Mouse (Mus musculus) retina, postnatal 1 day (tissue): ENCODE measurements around the gene Gkn1.

Experiments used
- DNase-seq: peaks from one replicate; pipeline ENCODE4 v3.0.0-alpha.2; 2012

Gene Gkn1

GRCm38 (mm10) chr6:87350829-87351228 is at the start of gene Gkn1:
TSS of gene Gkn1 (minus strand) at chr6:87350942.
- no peak for DNase-seq

DNA sequence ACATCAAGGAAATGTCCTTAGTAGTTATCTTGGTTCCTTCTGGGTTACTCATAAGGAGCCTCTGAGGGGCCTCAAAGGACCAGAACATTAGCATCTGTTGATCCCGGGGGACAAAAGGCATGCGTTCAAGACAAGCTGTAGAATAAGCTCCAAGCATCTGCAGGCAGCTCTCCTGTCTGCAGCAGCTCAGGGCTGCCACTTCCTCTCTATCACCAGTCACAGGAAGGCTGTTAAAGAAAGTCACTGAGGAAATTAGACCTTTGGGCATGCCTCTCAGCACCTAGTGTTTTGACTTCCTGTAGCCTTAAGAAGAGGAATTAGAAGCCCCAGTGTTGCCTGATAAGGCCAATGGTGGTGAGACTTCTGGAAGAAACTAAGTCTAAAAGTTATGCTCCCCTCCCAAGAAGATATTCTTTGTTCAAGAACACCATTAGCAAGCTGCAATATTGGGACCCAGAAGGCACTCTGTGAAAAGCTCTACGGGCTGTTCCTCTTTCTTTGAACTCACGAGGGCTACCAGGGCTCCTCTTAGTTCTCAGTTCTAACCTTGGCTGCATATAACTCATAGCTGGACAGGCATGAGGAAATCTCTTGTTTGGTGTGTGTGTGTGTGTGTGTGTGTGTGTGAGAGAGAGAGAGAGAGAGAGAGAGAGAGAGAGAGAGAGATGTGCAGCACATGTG is 49.3 kb upstream of the Gkn1 start:
- DNase-seq: no peak

GRCm38 (mm10) chr6:87399137-87399536 is 48.4 kb upstream of the Gkn1 start:
- peak; percentile 71 for DNase-seq

DNA sequence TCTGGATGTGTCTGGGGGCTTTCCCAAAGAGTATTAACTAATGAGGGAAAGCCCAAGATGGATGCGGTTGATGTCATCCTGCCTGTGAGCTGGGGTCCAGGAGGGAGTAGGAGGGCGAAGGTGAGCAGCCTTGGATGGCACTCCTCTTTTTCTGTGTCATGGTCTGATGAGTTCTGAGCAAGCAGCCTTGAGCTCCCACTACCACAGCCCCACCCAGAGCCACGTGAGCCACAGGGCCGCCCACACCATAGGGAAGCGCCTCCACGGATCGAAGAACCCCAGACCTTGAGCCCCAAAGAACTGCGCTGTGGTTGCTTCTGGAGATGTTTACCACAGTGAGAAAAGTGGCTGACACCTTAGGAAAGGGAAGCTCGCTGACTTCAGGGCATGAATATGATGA is 44.0 kb upstream of the Gkn1 start:
- DNase-seq: no peak

GRCm38 (mm10) chr6:87393466-87394205 is 42.9 kb upstream of the Gkn1 start:
- no peak for DNase-seq

DNA sequence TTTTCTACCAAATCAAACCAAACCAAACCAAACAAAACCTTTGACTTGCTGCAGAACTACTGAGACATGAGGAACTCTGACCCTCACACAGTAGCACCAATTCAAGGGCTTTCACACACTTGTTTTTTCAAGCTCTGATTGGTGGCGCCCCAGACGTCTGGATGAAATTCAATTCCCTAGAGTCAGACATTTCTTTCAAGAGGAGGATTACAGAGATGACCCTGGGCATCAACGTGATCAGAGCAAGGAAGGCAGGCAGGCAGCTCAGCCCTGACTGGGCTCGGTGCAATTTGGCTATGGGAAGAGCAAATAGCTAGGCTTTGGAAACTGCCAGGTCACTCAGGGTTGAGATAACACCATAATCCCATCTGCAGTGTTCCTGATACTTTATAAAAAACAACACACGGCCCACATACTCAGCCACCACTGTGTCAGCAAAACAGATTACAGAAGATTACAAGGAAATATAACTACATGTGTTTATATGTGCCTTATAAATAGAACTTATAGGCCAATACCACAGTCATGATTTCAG is 38.8 kb upstream of the Gkn1 start:
- no peak for DNase-seq

GRCm38 (mm10) chr6:87388877-87389276 is 38.1 kb upstream of the Gkn1 start, which contains the start of gene Gkn3:
TSS of gene Gkn3 (minus strand) at chr6:87388935.
- no peak for DNase-seq

DNA sequence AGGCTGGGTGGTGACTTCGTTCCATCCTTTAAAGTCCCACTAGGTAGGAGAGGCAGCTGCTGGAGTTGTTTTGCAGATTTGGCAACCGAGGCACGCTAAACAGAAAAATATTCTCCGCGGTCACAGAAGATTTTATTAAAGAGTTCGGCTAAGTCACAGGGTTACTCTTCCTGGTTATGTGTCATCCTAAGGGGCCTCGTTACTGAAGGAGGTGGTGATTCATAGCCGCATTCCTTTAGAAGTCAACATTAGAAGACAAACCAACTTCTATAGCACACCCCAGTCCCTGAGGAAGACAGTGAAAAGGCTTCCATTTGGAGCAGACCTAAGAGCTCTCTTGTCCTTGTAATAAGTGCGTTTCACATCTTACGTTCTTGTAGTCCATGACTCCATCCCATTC is 35.9 kb upstream of the Gkn1 start:
- no peak for DNase-seq

GRCm38 (mm10) chr6:87386203-87386602 is 35.5 kb upstream of the Gkn1 start:
- peak; percentile 84 for DNase-seq

GRCm38 (mm10) chr6:87384761-87385160 is 34.0 kb upstream of the Gkn1 start:
- DNase-seq: no peak

DNA sequence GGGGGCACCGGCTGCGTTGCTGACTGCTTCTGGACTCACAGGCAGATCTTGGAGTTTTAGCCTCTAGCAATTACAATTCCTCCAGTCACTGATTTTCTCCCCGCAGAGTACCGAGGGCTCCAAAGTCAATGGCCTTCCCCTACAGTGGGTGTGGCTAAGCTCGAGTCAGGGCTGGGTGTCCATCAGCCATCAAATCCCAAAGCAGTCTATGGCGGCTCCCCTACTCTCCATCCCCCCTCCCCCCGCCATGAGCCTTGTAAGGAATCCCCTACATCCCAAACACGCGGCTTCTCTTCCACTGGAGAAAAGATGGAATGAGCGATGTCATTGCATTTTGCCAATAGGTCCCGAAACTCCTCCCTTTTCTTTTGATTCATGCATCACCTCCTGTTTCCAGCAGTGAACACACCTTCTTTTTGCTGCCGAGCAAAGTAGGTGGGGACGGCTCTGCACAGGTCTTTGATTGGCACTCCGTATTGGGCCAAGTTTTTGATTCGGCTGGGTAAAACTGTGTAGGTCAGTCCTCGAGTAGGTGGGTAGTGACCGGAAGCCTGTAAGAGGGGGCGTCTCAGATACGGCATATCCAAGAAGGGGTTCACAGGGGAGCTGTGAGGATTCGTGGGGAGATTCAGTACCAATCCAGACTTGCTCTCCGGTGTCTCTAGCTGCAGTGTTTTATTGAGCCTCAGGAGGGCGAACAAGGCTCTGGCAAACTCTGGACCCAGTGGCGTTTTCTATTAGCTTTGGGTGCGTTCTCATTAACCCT is 33.4 kb upstream of the Gkn1 start:
- DNase-seq: peak; percentile 50

DNA sequence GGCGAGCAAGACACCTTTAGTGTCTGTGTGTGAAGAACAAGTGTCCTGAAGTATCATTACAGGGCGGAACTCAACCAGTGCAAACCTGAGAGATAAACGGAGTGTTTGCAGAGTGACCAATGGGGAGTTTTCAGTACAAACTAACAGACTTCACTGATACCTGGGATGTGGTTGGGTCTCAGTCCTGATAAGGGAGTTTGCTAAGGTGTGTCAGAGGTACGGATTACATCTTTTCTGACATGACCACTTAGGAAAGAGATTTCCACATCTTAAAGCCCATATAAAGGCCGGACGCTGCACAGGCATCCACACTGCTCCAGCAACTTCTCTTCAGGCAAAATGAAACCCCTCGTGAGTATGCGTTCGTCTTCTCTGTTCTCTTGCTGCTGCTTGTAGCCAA is 22.3 kb upstream of the Gkn1 start, which contains the start of gene Gkn2:
TSS of gene Gkn2 (plus strand) at position 301 of the 400 bp plus-strand sequence.
- no peak for DNase-seq

GRCm38 (mm10) chr6:87369223-87369622 is 18.5 kb upstream of the Gkn1 start:
- no peak for DNase-seq

GRCm38 (mm10) chr6:87354441-87354840 is 3.7 kb upstream of the Gkn1 start:
- DNase-seq: peak; percentile 72

DNA sequence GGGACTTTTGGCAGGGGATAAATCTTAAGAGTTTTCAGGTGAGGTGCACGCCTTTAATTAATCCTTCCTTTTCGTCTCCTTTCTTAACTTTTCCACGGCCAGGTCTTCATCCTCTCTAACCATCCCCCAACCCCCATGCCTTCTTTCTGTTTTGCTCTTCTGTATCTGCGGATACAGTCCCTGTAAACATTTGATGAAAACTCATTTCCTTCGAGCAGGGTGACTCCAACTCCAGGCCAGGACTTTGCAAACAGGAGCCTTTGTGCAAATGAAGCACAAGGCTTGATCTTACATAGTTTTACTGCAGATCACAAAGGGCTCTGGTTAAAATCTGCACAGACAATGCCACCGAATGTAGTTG is 14.8 kb downstream of the Gkn1 start:
- DNase-seq: no peak

DNA sequence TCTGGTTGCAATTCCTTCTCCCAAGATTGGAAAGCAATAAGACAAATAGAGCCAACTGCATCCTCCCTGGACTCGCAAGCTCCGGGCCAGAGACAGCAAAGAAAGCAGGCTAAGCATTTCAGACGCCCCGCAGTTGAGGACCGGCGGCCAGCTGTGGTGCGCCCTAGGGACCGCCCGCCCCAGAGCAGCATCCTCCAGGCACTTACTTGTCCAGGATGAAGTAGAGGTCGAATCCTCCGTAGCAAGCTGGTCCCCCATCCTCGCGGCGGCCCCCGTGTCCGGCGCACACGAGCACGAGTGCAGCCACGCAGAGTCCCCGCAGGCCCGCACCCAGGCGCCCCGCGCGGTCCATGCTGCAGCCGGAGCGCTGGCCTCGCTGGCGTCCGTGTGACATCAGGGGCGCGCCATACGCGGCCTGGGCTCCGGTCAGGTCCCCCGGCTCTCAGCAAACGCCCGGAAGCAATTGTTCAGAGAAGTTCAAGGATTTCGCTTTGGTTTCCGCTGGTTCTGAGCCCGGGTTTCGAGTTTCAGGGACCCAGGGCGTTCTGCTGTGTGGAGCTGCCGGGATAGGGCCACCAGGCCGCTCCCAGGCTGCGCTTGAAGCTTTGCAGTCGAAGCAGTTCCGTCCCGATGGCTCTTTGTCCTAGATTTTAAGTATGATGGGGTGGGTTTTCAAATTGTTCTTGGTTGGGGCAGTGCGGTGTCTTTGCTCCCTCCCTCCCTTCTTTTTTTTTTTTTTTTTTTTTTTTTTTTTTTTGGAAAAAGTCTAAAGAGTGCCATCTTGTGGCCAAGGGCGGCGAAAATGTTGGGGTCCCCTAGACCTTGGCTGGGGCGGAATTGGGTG is 15.4 kb downstream of the Gkn1 start, which contains the start of gene Antxr1:
TSS of gene Antxr1 (minus strand) at position 731 of the 844 bp plus-strand sequence.
- DNase-seq: peak; percentile 73

- peak; percentile 20 for DNase-seq
Observed at GRCm38 (mm10) chr6:87334361-87335090, 16.2 kb downstream of the Gkn1 start.

DNA sequence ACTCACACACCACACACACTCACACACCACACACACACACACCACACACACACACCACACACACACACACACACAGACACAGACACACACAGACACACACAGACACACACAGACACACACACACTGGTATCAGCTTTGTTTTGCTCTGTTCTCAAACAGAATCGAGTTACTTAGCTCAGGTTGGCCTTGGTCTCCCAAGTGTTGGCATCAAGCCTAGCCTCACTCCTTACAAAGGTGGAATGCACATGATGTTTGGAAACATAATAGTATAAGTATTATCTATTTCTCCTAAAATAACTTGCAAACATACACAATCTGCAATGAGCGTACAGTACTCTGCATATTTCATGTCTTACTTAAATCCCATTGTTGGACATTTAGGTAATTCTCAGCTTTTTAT is 18.4 kb downstream of the Gkn1 start:
- no peak for DNase-seq

DNA sequence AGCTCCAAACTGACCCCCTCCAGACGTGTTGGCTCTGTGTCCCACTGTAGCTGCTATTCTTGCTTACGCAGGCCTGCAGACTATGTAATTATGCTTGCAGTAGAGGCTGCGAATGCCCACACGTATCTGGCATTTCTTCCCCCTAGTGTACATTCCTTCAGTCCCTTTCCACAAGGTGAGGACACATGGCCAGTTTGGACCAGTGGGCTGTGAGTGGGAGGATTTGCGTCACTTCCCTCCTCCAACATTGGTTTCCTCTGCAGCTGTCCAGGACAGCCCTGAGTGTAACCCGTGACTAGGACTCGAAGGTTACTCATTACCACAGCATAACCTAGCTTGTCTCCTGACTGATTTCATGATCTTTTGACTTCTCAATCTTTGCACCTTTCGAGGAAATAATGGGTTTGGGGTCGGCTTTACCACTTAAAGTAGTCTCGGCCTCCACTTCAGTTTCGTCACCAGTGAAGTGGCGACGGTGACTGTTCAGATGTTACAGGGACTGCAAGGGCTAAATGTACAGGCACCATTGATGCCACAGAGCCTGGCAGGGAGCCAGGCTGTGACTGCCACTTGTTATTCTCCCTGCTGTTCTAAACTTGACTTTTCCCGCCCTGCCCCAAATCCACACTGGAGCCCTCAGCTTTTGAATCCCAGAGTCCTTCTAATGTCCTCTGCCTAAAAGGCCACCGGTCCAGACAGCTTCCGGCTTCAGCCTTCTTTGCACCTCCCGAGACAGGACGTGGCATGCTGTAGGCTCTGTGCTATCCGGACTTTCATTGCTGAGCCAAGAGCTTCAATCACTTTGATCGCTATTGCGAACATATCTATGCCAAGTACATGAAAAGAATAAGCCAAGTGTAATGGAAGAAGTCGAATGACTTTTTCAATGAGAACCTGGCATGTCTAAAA is 22.2 kb downstream of the Gkn1 start:
- peak; percentile 18 for DNase-seq

DNA sequence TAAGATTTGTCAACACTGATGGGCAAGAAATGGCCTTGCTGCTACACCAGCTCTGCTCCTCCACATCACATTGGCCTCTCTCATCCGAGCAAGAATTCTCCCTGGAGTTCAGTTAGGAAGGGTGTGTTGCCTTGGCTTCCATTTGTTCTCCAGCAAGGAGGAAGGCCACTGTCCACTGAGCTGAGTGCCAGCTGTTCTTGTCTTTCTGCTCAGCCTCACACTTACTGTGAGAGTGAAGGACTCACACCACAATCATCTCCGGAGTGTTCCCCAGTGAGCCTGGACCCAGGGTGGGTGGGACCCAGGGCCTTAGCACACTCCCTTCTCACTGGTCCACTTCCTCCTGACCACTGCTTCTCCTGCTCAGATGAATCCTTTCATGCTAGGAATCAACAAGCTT is 23.8 kb downstream of the Gkn1 start:
- no peak for DNase-seq

DNA sequence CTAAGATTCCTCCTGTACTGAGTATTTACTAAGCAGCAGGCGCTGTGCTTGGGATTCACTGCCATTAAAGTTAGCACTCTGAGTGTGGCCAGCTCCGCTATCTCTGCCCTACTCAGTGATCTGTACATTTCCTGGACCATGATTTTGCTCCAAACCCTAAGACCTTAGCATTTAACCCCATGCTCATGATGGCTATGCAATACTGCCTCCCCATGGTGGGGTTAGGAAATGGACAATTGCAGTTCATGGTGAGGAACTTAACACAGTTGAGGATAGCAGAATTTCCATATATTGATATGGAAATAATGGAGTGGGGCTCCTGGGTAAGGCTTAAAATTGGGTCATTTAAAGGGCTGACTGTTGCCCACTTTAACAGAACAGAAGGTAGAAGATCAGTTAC is 27.4 kb downstream of the Gkn1 start:
- DNase-seq: peak; percentile 54
